Mouse (Mus musculus) lung, embryonic 14.5 days (tissue): ENCODE data around the gene Ranbp17. TPM values are rescaled to one million over a fixed set of nuclear protein-coding genes. Genes with fewer than 3 reads are reported as not detected.
A peak's percentile ranks its signal among the peaks of the same experiment; 100 is the strongest.

Experiments
- ATAC-seq: fragments of 200-750 bp; cut with Nextera tagmentation; 2 replicates; pipeline ENCODE4 v1.8.0; 2017; ENCODE audit warnings: mild to moderate bottlenecking, moderate TSS enrichment, moderate library complexity; ENCODE audit not compliant: insufficient read depth
- DNase-seq: peaks from one replicate; pipeline ENCODE4 v3.0.0-alpha.2; 2015
- H3K27ac ChIP-seq: fragments of 300-500 bp; sonication (generic); 2 replicates; pipeline ENCODE4 v1.5.1; 2014; ENCODE audit warnings: low read depth, mild to moderate bottlenecking, moderate library complexity
- H3K27me3 ChIP-seq: fragments of 300-500 bp; sonication (generic); 2 replicates; pipeline ENCODE4 v1.6.1; 2014; ENCODE audit warnings: low read length, control low read depth; ENCODE audit not compliant: insufficient read depth
- H3K36me3 ChIP-seq: fragments of 300-500 bp; sonication (generic); 2 replicates; pipeline ENCODE4 v1.6.1; 2014; ENCODE audit warnings: control low read depth; ENCODE audit not compliant: insufficient read depth
- H3K4me1 ChIP-seq: fragments of 300-500 bp; sonication (generic); 2 replicates; pipeline ENCODE4 v1.6.1; 2014; ENCODE audit warnings: antibody characterized with exemption, control low read depth; ENCODE audit not compliant: insufficient read depth
- H3K4me2 ChIP-seq: fragments of 300-500 bp; sonication (generic); 2 replicates; pipeline ENCODE4 v1.6.1; 2014; ENCODE audit warnings: mild to moderate bottlenecking
- H3K4me3 ChIP-seq: fragments of 300-500 bp; sonication (generic); 2 replicates; pipeline ENCODE4 v1.5.1; 2014; ENCODE audit warnings: low read depth, low read length
- H3K9ac ChIP-seq: fragments of 300-500 bp; sonication (generic); 2 replicates; pipeline ENCODE4 v1.6.1; 2014
- H3K9me3 ChIP-seq: fragments of 300-500 bp; sonication (generic); 2 replicates; pipeline ENCODE4 v1.6.1; 2016; ENCODE audit warnings: low read depth, low read length, control low read depth
- CTCF ChIP-seq: IDR thresholded peaks from 2 replicates; pipeline ENCODE4 v1.5.1; 2016; ENCODE audit warnings: antibody characterized with exemption, low read depth
- WGBS: fragments of 180-500 bp; shearing (Covaris S2); extraction: QIAGEN DNeasy Blood & Tissue Kit; methylation state at CpG from one replicate; pipeline ENCODE4 v1.1.7; 2014; 5-methylcytosine and 5-hydroxymethylcytosine counted together
- polyA plus RNA-seq: library from polyadenylated mRNA; unstranded; fragments of >200 nt; fragmentation: Nextera tagmentation; extraction: Ambion mirVana; gene quantifications from 2 replicates; pipeline ENCODE4 v1.2.1, GENCODE M21; 2014

Gene Ranbp17
- polyA plus RNA-seq, 1 experiment from 2014 or later = 6.5 TPM

- H3K4me2 ChIP-seq = no peak overlapping the region
- H3K36me3 ChIP-seq = no peaks in the 10 kb centered on the region
- H3K4me1 ChIP-seq = no peaks in the 10 kb centered on the region
- ATAC-seq (no peak), DNase-seq (no peak)
- no peak overlapping the region for H3K4me3 ChIP-seq
- no peak overlapping the region for H3K9ac ChIP-seq
- no peaks in the 10 kb centered on the region for H3K27me3 ChIP-seq
- no peaks in the 10 kb centered on the region for H3K9me3 ChIP-seq
- H3K27ac ChIP-seq = no peak overlapping the region
- WGBS = 83% methylated on average over 2 of the region's 2 CpGs
- TF ChIP-seq CTCF = no peak
Measured at GRCm38 (mm10) chr11:33342061-33342460, 171.5 kb downstream of the Ranbp17 start.

DNA sequence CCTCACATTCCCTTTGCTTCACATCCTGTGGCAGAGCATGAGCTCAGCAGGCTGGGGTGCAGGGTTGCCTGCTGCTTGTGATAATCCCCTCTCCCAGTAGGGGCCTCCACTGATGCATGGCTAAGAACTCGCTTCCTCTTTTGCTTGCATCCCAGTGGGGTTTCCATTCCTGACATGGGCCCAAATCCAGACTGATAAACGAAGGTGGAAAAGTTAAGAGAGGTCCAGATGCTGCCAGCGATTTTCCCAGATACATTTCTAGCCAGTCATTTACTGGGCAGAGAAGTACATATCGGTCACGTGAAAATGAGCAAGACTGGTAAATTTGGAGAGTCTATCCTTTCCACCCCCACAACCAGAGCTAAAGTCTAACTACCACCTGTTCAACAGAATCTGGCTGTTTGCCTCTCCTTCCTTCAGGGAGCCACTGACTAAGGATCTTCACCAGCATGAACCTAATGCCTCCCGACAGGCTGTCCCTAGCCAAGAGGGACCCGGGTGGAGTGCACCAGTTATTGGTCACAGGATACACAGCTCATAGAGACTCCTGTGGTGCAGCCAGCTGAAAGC lies 176.9 kb downstream of the Ranbp17 start:
- 44% methylated on average over 7 of the region's 7 CpGs for WGBS
- DNase-seq (peak; percentile 69), ATAC-seq (no peak)
- H3K4me3 ChIP-seq = no peak overlapping the region
- peak; percentile 74 for TF ChIP-seq CTCF
- H3K9me3 ChIP-seq = no peaks in the 10 kb centered on the region
- no peaks in the 10 kb centered on the region for H3K4me1 ChIP-seq
- no peak overlapping the region for H3K27ac ChIP-seq
- H3K9ac ChIP-seq = no peak overlapping the region
- H3K36me3 ChIP-seq = no peaks in the 10 kb centered on the region
- no peaks in the 10 kb centered on the region for H3K27me3 ChIP-seq
- no peak overlapping the region for H3K4me2 ChIP-seq

GRCm38 (mm10) chr11:33335616-33336015 lies 177.9 kb downstream of the Ranbp17 start:
- H3K36me3 ChIP-seq = no peaks in the 10 kb centered on the region
- H3K4me1 ChIP-seq = no peaks in the 10 kb centered on the region
- no peak for ATAC-seq
- no peak overlapping the region for H3K4me3 ChIP-seq
- H3K4me2 ChIP-seq = no peak overlapping the region
- H3K9me3 ChIP-seq = no peaks in the 10 kb centered on the region
- H3K9ac ChIP-seq = no peak overlapping the region
- no peak overlapping the region for H3K27ac ChIP-seq
- no peak for TF ChIP-seq CTCF
- 82% methylated on average over 3 of the region's 3 CpGs for WGBS
- H3K27me3 ChIP-seq = no peaks in the 10 kb centered on the region
- DNase-seq = peak; percentile 13

DNA sequence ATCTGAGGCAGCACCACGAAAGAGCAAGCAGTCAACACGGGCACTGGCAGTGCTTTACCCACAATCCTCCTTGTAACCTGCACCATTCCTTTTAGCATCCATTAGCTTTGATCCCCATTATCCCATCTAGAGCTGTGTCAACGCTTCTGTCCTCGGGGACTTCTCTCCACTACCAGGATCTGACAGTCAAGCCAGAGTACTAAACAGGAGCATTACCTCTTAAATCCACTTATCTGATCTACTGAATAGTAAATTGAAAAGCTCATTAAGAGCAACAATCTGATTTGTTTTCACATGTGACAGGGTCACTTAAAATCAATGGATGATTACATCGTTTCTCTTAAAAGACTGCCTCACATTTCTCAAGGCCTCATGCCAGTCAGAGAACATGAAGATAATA lies 181.4 kb downstream of the Ranbp17 start:
- TF ChIP-seq CTCF = no peak
- H3K4me3 ChIP-seq = no peak overlapping the region
- 42% methylated on average over 5 of the region's 5 CpGs for WGBS
- no peaks in the 10 kb centered on the region for H3K9me3 ChIP-seq
- no peak overlapping the region for H3K4me2 ChIP-seq
- no peak overlapping the region for H3K9ac ChIP-seq
- H3K27me3 ChIP-seq = no peaks in the 10 kb centered on the region
- H3K27ac ChIP-seq = no peak overlapping the region
- DNase-seq (no peak), ATAC-seq (no peak)
- no peaks in the 10 kb centered on the region for H3K36me3 ChIP-seq
- no peaks in the 10 kb centered on the region for H3K4me1 ChIP-seq

DNA sequence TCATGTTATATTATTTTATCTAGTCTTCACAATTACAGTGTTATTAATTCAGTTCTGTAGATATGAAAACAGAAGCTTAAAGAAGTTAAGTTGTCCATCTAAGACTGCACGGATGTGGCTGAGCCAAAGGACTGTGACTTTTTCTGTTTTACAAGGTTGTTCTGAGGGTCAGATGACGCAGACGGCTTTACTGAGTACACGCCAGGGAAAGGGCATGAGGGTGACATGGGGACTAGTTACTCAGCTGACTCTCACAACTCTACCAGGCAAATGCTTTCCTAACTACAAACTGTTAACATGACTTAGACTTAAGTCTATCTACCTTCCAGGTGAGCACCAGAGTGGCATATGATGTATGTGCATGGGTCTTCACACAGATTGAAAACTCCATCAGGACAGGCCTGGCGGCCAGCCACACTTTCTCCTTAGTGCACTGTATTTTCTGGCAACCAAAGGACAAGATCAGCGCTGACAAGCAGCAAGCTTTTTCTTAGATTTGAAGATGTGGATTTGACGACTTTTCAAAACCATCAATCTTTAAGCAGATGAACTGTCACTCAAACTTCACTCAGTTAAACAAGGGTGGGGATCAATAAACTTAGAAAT lies 194.4 kb downstream of the Ranbp17 start:
- H3K9ac ChIP-seq = no peak overlapping the region
- no peaks in the 10 kb centered on the region for H3K9me3 ChIP-seq
- TF ChIP-seq CTCF = no peak
- no peak overlapping the region for H3K4me3 ChIP-seq
- no peaks in the 10 kb centered on the region for H3K27me3 ChIP-seq
- 66% methylated on average over 7 of the region's 7 CpGs for WGBS
- no peak for ATAC-seq
- H3K4me2 ChIP-seq = no peak overlapping the region
- no peaks in the 10 kb centered on the region for H3K4me1 ChIP-seq
- no peak for DNase-seq
- H3K27ac ChIP-seq = no peak overlapping the region
- H3K36me3 ChIP-seq = no peaks in the 10 kb centered on the region

GRCm38 (mm10) chr11:33309566-33309965 lies 204.0 kb downstream of the Ranbp17 start:
- no peaks in the 10 kb centered on the region for H3K9me3 ChIP-seq
- H3K4me1 ChIP-seq = no peaks in the 10 kb centered on the region
- H3K36me3 ChIP-seq = no peaks in the 10 kb centered on the region
- DNase-seq (no peak), ATAC-seq (no peak)
- H3K27me3 ChIP-seq = no peaks in the 10 kb centered on the region
- H3K4me2 ChIP-seq = no peak overlapping the region
- WGBS = 48% methylated on average over 4 of the region's 4 CpGs
- no peak overlapping the region for H3K27ac ChIP-seq
- no peak overlapping the region for H3K4me3 ChIP-seq
- TF ChIP-seq CTCF = no peak
- no peak overlapping the region for H3K9ac ChIP-seq

DNA sequence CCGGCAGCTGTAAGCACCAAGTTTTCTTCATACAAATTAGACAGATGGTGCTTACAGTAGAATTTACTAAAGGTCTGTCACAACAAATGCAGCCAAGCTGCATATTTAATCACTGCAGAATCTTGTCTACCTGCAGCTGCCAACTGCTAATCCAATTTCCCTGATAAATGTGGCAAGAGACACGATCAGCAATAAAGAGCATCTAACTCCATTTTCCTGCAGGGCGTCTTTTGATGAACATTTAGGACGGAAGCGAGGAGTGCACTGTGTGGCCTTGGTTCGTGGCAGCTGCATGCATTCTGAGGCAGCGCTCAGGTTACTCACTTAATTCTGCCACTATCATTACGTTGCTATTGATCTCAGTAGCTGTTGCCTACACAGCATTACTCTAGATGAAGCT lies 212.7 kb downstream of the Ranbp17 start:
- no peak for DNase-seq
- Histone ChIP-seq H3K9ac (no peak overlapping the region), H3K36me3 (no peaks in the 10 kb centered on the region), H3K27me3 (no peaks in the 10 kb centered on the region), H3K27ac (no peak overlapping the region), H3K4me3 (no peak overlapping the region), H3K4me2 (no peak overlapping the region), H3K4me1 (no peaks in the 10 kb centered on the region), H3K9me3 (no peaks in the 10 kb centered on the region)
- WGBS = 58% methylated on average over 8 of the region's 8 CpGs
- no peak for TF ChIP-seq CTCF
- ATAC-seq = no peak
